Mouse (Mus musculus) adrenal gland, postnatal 25 days (tissue): Measurements from ENCODE around the gene Hsd17b2. TPM values are rescaled to one million over a fixed set of nuclear protein-coding genes. Genes with fewer than 3 reads are reported as not detected.
A peak's percentile ranks its signal among the peaks of the same experiment; 100 is the strongest.

Experiments
- DNase-seq: peaks from one replicate; pipeline ENCODE4 v3.0.0; 2021; ENCODE audit warnings: mixed read lengths
- long read RNA-seq: library from polyadenylated mRNA; stranded (forward); transcript quantifications from one replicate; pipeline ENCODE4 v2.0.0, GENCODE M21; 2021
- total RNA-seq: library from RNA; stranded (reverse); gene quantifications from 2 replicates; pipeline ENCODE4 v1.2.3, GENCODE M21; 2021

Gene Hsd17b2
- 1.7 TPM in 1 of 2 replicates, not detected in the other for total RNA-seq
- long read RNA-seq, transcript Hsd17b2-201 (5 exons, 1,320 nt): major isoform, 257 of 286 reads
- long read RNA-seq, partial matches to known transcripts: 6 of 286 reads
- long read RNA-seq, other reads (novel, unspliced or antisense): 23 of 286 reads

DNA sequence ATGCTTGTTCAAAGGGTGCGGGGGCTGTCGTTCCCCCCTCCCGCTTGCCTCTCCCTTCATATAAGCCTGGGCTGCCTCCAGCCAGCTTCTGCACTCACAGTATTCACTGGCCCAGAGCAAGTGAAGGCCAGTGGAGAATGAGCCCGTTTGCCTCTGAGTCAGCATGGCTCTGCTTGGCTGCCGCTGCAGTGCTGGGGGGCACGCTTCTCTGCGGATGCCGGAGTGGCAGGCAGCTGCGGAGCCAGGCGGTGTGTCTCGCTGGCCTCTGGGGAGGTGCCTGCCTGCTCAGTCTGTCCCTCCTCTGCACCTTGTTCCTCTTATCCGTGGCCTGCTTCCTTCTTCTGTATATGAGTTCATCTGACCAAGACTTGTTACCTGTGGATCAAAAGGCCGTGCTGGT, at the start of gene Hsd17b2:
Gene Hsd17b2 (plus strand): TSS at position 46 of the 400 bp plus-strand sequence.
- DNase-seq: no peak

DNA sequence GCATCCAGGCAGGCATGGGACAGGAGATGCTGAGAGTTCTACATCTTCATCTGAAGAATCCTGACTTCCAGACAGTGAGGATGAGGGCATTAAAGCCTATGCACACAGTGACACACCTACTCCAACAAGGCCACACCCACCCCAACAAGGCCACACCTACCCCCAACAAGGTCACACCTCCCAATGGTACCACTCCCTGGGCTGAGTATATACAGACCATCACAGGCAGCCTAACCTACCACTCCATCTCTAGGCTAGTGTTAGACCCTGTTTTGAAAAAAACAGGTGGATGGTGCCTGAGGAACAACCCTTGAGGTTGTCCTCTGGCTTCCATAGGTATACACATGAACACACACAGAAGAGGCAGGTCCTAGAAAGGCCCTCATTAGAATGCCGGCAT, 49.4 kb upstream of the Hsd17b2 start:
- no peak for DNase-seq

- no peak for DNase-seq
These were observed 42.7 kb upstream of the Hsd17b2 start for GRCm38 (mm10) chr8:117658990-117659389.

- DNase-seq: no peak
These were observed 41.2 kb upstream of the Hsd17b2 start for GRCm38 (mm10) chr8:117660358-117661031.

- DNase-seq: no peak
These were observed 34.2 kb upstream of the Hsd17b2 start for GRCm38 (mm10) chr8:117667349-117668124.

DNA sequence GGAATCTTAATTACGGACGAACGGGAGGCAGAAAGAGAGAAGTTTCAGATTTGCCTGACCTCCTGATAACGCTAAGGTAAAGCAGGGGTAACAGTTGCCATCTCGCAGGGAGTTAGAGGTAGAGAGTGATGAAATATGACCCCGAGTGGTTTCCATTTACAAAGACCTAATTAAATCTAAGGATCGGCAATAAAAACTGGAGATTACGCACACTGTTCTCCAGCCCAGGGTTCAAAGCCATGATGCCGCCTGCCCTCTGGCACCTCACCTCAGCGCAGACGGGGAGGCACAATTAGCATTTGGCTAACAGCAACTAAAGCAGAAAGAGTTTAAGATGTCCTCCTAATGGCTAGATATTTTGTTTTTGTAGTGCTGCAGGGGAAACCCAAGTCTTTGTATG, 31.2 kb upstream of the Hsd17b2 start:
- no peak for DNase-seq

DNA sequence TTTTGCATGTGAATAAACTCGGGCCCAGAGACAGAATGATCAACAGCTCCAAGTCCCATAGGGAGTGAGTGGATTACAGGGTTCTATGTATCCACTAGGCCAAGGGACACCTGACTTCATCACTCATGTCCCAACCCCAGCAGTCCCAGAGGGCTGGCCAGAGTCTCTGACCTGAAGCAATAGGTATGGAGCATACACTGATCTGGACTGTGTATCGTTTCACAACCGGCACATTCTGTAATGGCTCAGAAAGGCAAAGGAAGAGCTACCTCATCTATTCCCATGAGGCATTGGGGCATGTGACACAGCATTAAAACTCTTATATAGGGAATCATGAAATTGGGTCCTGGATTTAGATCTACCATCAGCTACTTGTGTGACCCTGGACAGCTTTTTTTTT, 29.1 kb upstream of the Hsd17b2 start:
- no peak for DNase-seq

- peak; percentile 38 for DNase-seq
These were observed 28.3 kb upstream of the Hsd17b2 start, which contains the start of gene Sdr42e1 for GRCm38 (mm10) chr8:117673430-117673830. Gene Sdr42e1 (minus strand): TSS chr8:117673689.

GRCm38 (mm10) chr8:117675171-117675570, 26.5 kb upstream of the Hsd17b2 start:
- DNase-seq: no peak

GRCm38 (mm10) chr8:117676460-117676859, 25.2 kb upstream of the Hsd17b2 start:
- no peak for DNase-seq

DNA sequence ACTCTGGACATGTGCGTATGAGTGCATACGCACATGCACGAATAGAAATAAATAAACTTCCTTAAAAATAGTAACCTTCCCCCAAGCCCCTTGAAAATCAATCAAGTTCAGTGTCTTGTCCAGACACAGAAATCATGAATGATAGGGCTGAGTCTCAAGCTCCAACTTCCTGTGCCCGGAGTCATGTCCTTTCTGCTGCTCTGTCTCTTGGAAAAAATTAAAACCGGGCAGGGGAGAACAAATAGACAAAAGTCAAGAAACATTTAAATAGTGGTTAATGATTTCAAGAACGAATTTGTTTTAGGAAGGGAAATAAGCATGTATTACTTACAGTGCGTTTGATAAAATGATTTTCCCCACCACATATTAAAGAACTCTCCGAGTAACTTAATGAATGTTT, 24.7 kb upstream of the Hsd17b2 start:
- no peak for DNase-seq

- DNase-seq: no peak
These were observed 23.1 kb upstream of the Hsd17b2 start for GRCm38 (mm10) chr8:117678650-117679049.

DNA sequence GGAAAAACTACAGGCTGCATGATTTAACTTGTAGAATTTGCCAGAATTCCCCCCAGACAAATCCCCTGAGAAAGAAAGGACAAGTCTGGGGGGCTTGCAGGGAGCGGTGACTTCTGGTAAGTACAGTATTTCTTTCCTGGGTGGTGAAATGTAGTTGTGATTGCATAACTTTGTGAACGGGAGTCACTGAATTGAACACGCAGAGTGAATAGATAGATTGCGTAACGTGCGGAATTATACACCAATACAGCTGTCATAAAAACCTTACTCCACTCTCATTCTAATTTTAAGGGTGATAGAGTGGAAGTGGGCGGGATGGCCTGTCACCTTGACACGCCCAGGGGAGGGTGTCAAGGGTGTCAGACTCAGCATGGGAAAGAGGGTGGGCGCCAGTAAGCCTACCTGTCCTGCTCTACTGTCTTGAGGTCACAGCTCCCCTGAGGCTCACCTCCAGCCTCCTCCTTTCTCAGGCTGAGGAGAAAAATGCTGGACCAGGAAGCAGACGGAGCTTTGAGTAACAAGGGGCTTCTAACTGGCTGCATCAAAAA, 17.7 kb upstream of the Hsd17b2 start:
- no peak for DNase-seq

GRCm38 (mm10) chr8:117684504-117684903, 17.2 kb upstream of the Hsd17b2 start:
- DNase-seq: no peak

- no peak for DNase-seq
These were observed 13.8 kb upstream of the Hsd17b2 start for GRCm38 (mm10) chr8:117687890-117688289.

- no peak for DNase-seq
These were observed 9.6 kb upstream of the Hsd17b2 start for GRCm38 (mm10) chr8:117692131-117692530.

- no peak for DNase-seq
These were observed 6.1 kb upstream of the Hsd17b2 start for GRCm38 (mm10) chr8:117695636-117696035.

- peak; percentile 28 for DNase-seq
These were observed 4.5 kb upstream of the Hsd17b2 start for GRCm38 (mm10) chr8:117697248-117697647.

GRCm38 (mm10) chr8:117700699-117701098, 1.0 kb upstream of the Hsd17b2 start:
- no peak for DNase-seq

- DNase-seq: no peak
These were observed 458 bp upstream of the Hsd17b2 start for GRCm38 (mm10) chr8:117701246-117701645.

DNA sequence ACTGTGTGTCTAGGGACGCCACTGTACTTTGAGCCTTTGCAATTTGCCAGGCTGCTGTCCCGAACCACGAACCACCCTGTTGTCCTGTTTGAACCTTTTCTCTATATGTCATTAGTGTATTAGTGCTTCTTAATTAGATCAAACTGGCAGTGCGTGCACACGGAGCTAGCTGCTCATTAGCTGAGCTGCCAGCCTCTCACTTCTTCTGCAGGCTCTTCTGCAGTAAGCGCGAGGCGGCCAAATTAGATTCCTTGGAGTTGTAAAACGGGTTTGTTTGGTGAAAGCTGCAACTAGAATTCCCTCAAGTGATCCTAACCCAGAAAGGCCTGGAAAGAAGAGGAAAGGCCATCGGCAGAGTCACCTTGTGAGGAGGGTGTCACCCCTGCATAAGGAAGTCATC, 997 bp downstream of the Hsd17b2 start:
- DNase-seq: no peak

- DNase-seq: no peak
These were observed 4.4 kb downstream of the Hsd17b2 start for GRCm38 (mm10) chr8:117706141-117706540.

DNA sequence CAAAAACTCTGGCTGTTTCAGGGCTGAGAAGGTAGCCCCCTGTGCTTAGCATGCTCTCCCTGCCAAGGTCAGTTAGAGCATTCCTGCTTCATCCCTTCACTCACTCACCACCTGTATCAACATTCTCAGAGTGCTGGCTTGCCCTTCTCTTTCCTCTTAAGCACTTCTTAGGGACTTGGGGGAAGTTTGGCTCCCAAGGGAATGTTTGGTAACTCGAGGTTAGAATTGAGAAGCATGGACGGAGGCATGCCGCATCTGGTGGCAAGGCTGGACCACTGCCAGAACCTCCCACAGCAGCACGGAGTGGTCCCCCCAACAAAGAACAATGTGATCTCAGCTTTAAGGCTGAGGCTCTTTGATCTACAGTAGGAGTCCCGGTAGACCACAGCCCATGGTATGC, 10.5 kb downstream of the Hsd17b2 start:
- no peak for DNase-seq
